Mouse (Mus musculus): Measurements from ENCODE around the gene Brca1. TPM values are rescaled to one million over a fixed set of nuclear protein-coding genes. Genes with fewer than 3 reads are reported as not detected.
"Not testable (repeated sequence)": the region's sequence is repeated elsewhere in the genome, so short reads cannot be mapped to it uniquely, and the experiment has no call there.

Brca1 gene
- total RNA-seq, 2 experiments from 2014 or later = 0.03 to 0.31 TPM

DNA sequence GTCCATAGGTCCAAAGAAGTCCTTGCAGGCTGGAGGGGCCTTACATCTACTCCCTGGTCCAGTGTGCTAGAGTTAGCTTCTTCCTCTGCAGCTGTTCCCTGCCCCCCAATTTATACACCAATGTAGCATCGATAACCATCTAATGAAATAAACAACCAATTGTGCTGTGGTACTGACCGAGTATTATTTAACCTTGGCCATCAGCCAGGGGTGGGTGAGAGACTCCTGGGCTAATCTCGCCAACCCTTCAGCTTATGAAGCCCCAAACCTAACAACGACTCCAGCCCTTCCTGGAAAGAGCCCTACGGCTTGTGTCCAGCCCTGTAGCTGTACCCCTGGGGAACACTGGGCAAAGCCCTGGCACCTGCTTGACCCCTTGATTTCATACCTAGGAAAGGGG lies 77.5 kb downstream of the Brca1 start:
- DNase-seq = no peak
- TF ChIP-seq CTCF (IDR thresholded peaks at IDR 0.05) = no peak
- Histone ChIP-seq H3K4me3 (no peak overlapping the region), H3K27ac (no peak overlapping the region)
- intact Hi-C loops (cut with DNase I) = no loop called here

DNA sequence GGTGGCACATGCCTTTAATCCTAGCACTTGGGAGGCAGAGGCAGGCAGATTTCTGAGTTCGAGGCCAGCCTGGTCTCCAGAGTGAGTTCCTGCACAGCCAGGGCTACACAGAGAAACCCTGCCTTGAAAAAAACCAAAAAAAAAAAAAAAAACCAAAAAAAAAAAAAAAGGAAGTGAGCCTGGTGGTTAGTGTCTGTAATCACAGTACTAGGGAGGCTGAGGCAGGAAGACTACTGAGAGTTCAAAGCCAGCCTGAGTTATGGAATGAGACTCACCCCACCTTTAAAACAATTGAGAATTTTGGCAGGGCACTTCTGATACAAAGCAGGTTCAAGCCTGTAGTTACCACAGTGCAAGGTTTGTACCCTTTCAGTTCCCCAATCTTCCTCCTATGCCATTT lies 78.1 kb downstream of the Brca1 start:
- H3K4me3 ChIP-seq; H3K27ac ChIP-seq; DNase-seq; intact Hi-C loops (cut with DNase I): not testable (repeated sequence)

DNA sequence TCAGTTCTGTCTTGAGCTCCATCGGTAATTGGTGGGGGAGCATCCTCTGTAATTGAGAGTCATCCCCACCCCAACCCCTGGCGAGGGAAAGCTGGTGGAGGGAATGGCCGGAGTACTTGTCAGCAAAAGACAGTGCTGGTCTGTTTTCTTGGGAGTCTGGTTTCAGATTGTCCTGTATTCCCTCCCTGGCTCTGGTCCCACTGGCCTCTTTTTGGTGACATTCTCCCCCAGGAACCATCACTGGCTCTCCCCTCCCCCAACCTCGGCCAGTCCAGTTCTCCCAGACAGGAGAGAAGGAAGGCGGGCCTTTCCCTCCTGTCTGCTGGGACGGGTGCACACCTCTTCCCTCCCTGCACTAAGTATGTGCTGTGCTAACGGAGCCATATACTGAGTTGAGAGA lies 79.4 kb downstream of the Brca1 start:
- no peak overlapping the region for H3K27ac ChIP-seq
- H3K4me3 ChIP-seq = no peak overlapping the region
- TF ChIP-seq CTCF (IDR thresholded peaks at IDR 0.05) = no peak
- intact Hi-C loops (cut with DNase I) = no loop called here
- no peak for DNase-seq

DNA sequence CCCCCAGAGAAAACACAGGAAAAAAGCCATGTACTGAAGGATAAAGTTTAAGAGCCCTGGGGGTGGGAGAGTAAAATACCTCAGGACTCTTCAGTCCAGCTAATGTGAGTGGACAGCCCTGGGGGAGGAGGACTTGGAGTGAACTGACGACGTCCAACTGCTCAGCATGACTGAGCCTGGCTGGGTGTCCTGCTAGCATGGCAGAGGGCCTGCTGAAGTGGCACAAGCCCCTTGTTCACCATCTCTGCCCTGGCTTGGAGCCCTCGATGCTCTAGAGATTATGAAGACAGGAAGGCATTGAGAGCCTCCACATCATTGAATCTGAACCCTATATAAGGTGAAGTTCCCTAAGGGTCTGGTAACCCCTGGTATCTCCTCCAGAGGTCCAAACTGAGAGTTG lies 79.8 kb downstream of the Brca1 start:
- intact Hi-C loops (cut with DNase I) = no loop called here
- no peak overlapping the region for H3K27ac ChIP-seq
- no peak for DNase-seq
- H3K4me3 ChIP-seq = no peak overlapping the region
- no peak for TF ChIP-seq CTCF (IDR thresholded peaks at IDR 0.05)

DNA sequence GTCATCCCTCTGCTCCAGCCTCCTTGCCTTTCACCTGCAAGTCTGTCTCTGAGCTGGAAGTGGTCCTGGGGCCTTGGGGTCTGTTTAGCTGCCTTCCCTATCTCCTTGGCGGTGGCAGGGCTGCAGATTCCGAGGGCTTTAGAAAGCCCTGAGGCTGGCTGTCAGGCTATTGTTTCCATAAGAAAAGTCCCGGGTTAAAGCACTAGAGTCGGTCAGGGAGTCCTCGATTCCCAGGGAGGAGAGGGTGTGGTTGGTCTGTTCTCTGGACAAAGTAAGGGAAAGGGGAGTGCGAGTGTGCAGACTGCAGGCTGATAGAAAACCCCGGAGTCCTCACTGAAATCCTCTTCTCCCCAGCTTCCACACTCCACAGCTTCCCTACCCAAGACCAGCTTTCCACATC lies 81.5 kb downstream of the Brca1 start:
- TF ChIP-seq CTCF (IDR thresholded peaks at IDR 0.05) = no peak
- no peak overlapping the region for H3K4me3 ChIP-seq
- no peak for DNase-seq
- no peak overlapping the region for H3K27ac ChIP-seq
- intact Hi-C loops (cut with DNase I) = no loop called here

DNA sequence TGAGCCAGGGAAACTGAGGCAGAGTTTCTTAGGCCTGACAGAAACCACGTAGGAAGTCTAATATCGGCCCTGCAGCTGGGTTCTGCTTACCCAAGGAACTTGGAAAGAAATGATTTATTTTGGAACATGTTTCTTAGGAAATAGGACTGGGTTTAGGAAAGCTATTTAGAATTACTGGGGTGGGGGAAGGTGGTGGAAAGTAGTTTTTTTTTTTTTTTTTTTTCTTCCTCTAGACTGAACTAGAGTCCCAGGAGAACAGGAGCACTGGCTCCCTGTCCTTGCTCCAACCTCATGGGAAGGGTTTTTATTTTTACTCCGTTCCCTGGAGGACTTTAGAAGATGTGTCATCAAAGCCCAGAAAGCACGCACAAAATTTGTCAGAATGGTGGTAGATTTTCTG lies 82.6 kb downstream of the Brca1 start:
- peak overlapping the region; percentile 94 for H3K4me3 ChIP-seq
- peak overlapping the region; percentile 85 for H3K27ac ChIP-seq
- no peak for TF ChIP-seq CTCF (IDR thresholded peaks at IDR 0.05)
- intact Hi-C loops (cut with DNase I) = loop anchor here (5.0 kb wide), 1 partner anchor 83 kb away; the partner anchor contains the start of genes Brca1 and Nbr1
- DNase-seq = no peak

DNA sequence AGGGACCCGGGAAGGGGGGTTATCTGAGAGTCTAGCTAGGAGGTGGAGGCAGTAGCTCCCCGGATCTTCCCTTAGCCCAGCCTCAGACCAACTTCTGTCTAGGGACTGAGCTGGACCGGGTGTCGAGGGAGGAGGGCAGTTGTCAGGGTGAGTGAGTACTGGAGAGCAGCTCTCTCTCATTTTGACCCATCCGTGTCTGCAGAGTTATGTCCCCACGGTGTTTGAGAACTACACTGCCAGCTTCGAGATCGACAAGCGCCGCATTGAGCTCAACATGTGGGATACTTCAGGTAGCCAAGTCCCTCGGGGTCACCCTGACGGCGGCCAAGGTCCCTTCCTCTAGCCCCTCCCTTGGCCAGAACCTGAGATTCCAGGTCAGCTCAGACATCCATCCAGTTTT lies 83.0 kb downstream of the Brca1 start:
- DNase-seq = no peak
- Histone ChIP-seq H3K27ac (peak overlapping the region; percentile 85), H3K4me3 (peak overlapping the region; percentile 94)
- intact Hi-C loops (cut with DNase I) = loop anchor here (5.0 kb wide), 1 partner anchor 84 kb away; the partner anchor contains the start of genes Brca1 and Nbr1
- TF ChIP-seq CTCF (IDR thresholded peaks at IDR 0.05) = no peak

DNA sequence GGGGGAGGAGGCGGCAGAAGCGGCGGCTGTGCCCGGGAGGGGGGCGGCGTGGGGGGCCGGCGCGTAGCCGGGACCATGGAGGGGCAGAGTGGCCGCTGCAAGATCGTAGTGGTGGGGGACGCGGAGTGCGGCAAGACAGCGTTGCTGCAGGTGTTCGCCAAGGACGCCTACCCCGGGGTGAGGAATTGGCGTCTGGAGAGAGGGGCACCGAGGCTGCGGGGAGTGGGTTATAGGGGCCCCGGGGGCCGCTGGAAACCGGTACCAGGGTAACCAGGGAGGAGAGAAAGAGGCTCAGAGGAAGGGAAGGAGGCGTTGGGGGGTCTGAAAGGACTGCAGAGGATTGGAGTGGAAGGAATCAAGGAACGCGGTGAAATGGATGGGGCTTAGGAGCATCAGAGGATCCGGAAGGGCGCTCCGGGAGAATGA lies 83.5 kb downstream of the Brca1 start:
- Histone ChIP-seq H3K27ac (peak overlapping the region; percentile 85), H3K4me3 (peak overlapping the region; percentile 94)
- DNase-seq = no peak
- intact Hi-C loops (cut with DNase I) = loop anchor here (5.0 kb wide), 1 partner anchor 84 kb away; the partner anchor contains the start of genes Brca1 and Nbr1
- no peak for TF ChIP-seq CTCF (IDR thresholded peaks at IDR 0.05)

DNA sequence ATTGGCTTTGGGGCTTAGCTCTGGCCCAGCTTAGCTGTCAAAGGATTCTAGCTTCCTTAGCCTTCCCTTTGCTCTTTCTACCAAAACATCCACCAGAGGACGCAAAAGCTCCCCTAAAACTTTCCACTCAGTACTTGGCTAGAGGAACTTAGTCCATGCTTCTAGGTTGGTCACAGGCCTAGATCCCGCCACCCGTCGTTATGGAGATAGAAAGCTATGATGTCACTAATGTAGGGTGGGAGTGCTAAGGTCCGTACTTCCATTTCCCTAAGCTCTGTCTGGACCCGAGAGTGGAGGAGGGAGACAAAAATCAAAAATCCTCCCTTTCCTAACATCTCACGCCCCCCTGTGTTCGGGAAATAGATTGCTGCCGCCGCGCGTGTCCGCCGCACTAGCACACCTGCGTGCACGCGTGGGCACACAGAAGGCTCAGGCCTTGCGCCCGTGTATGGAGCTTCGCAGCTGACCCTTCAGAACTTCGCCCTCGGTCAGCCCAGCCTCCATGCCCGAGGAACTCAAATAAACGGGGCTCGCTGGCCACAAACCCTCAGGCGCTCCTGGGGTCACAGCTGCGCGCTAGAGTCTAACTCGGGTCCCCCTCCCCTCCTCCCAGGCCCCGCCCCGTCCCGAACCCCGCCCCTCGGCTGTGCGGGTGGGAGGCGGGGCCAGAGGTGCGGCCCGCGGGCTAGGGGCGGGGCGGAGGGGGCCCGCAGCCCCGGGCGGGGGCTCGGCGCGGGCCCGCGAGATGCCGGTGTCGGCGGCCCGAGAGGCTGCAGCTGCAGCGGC lies 84.1 kb downstream of the Brca1 start:
- TF ChIP-seq CTCF (IDR thresholded peaks at IDR 0.05) = peak; percentile 65
- H3K27ac ChIP-seq = peak overlapping the region; percentile 85
- H3K4me3 ChIP-seq = peak overlapping the region; percentile 94
- intact Hi-C loops (cut with DNase I) = loop anchor here (5.0 kb wide), 1 partner anchor 85 kb away; the partner anchor contains the start of genes Brca1 and Nbr1
- DNase-seq = peak; percentile 80

DNA sequence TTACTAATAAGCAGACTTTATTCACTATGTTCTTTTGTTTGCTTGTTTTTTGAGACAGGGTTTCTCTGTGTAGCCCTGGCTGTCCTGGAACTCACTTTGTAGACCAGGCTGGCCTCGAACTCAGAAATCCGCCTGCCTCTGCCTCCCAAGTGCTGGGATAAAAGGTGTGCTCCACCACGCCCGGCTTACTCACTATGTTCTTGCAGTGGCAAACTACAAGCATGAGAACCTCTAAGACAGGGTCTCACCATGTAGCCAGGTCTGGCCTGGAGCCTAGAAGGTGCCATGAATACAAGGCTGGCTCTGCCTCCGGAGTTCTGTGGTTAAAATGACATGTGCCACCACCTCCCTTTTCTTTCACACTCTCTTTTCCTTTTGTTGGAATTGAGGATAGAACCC lies 85.2 kb downstream of the Brca1 start:
- intact Hi-C loops (cut with DNase I) = loop anchor here (5.0 kb wide), 1 partner anchor 86 kb away; the partner anchor contains the start of genes Brca1 and Nbr1

DNA sequence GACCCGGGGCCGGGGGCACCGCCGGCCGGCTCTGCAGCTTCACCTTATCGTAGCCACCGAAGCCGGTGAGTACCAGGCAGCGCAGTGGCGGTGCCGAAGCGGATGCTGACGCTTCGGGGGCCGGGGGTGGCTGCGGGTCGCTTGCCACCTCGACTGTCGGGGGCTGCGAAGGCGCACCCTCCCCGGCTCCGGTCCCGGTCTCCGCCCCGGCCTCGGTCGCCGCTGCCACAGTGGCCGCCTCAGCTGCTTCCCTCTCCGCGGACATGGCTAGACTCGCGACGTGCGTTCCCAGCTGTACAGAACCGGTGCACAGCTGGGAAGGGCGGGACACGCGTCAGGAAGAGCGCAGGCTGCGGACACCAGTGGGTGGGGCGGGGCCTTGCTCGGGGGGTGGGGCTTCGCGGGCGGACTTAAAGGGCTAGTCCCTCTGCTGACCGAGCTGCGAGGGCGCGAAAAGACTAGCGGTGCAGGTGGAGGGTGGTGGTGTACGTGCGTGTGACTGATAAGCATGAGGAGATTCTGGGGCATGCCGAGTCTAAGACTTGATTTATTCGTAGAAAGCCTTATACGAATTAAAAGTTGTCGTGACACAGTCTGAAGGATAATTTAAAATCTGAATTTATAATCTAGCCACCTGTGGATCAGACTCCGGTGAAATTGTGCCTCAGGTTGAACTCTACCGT lies 85.7 kb downstream of the Brca1 start, which contains the start of gene Vat1:
Gene Vat1 (minus strand): TSS at position 362 of the 683 bp plus-strand sequence.
- intact Hi-C loops (cut with DNase I) = loop anchor here (5.0 kb wide), 1 partner anchor 86 kb away; the partner anchor contains the start of genes Brca1 and Nbr1
- Histone ChIP-seq H3K27ac (peak within 1 kb of the TSS; percentile 89), H3K4me3 (peak within 1 kb of the TSS; percentile 94)
- peak; percentile 27; the same call in 1 of the 2 replicates for TF ChIP-seq CTCF (IDR thresholded peaks at IDR 0.05)
- peak; percentile 87 for DNase-seq

More for the DNA sequence above, 85.2 kb downstream of the Brca1 start:
- Histone ChIP-seq H3K4me3 (peak overlapping the region; percentile 92), H3K27ac (peak overlapping the region; percentile 89)
- not testable (repeated sequence) for DNase-seq

DNA sequence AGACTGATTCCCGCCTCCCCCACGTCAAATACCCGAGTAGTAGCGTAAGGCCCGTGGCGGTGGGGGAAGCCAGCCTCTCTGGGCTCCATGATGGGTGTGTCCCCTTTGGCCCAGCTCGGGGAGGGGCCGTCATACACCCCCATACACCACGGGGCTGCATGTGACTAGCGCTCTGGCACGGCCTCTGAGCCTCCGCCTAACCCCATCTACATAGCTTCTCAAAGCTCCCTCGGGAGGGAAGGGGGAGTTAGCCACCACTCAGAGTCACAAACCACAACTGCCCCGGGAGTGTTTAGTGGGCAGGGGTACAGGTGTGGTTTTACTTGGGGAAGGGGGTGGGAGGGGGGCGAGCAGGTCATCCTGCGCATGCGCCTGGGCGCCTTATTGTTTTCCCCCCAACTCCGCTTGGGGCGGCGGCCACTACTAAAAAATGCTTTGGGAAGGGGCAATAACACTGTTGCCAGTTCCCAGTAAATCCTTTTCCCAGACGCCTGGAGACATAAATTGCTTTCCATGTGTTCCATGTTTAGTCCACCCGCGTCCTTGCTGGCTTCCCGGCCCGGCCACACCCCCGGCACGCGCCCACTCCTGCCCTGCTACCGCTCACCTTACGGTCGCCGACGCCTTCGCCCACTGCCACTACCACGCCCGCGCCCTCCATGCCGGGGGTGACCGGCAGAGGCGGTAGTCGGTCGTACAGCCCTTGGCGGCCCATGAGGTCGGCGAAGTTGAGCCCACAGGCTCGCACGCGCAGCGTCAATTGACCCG lies 86.5 kb downstream of the Brca1 start:
- Histone ChIP-seq H3K27ac (peak overlapping the region; percentile 89), H3K4me3 (peak overlapping the region; percentile 92)
- intact Hi-C loops (cut with DNase I) = loop anchor here (5.0 kb wide), 1 partner anchor 87 kb away; the partner anchor contains the start of genes Brca1 and Nbr1
- peak; percentile 85 for DNase-seq
- TF ChIP-seq CTCF (IDR thresholded peaks at IDR 0.05) = no peak

Measured in gastrocnemius, adult 2 months (tissue).